Mouse (Mus musculus) cerebellum, adult 2 months (tissue): ENCODE measurements around the gene Gtsf1l.

Experiments used
- CTCF ChIP-seq: fragments of 200-500 bp; IDR thresholded peaks from 2 replicates; pipeline ENCODE4 v1.5.1; 2011; ENCODE audit warnings: low read depth, mild to moderate bottlenecking, control low read depth, low read length, moderate library complexity, borderline replicate concordance; ENCODE audit not compliant: insufficient read depth
- POLR2A ChIP-seq: fragments of 200-500 bp; IDR thresholded peaks from 2 replicates; pipeline ENCODE4 v1.6.1; 2011; ENCODE audit warnings: low read length, control low read depth, borderline replicate concordance; ENCODE audit not compliant: insufficient read depth

DNA sequence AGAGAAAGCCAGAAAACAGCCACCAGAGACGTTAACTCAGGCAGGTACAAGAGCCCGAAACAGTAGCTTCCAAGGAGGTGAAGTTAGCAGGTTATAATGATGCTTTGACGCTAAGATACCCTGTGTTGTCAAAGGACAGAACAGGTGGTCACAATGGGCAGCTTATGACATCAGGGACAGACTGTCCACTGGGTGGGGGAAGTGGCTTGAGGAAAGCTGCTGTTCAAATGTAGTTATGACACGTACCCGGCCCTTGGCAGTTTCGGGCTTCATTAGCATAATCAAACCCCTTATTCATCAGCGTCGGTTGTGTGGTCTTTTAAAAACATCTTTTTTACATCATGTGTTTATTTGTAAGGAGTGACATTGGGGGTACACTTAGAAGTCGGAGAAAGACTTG is at the start of gene Gtsf1l:
- TF ChIP-seq POLR2A (no peak), CTCF (no peak)
